Comparison of ENCODE assay signal across 10 mouse cellular contexts in the genomic region with DNA sequence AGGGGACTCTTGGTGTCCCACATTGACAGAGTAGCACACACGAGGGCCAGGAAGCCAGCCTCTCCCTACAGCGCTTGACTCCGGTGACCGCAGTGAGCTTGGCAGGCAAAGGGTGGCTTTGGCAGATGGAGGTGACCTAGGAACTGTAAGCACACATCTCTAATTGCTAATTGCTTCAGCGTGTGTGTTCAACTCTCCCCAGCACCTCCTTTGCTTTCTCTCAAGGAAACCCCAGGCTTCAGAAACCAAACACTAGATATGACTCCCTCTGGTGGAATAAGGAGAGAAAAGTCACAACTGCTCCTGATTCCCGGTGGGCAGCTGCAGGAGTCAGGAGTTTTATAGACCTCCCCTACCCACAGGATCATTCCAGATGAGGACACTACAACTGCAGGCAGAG.
DNase-seq lines count a peak whose midpoint lies in the region; ATAC-seq and TF ChIP-seq lines count a peak whose summit lies in the region.
"Had no signal": no experiment of that assay in that cellular context is flagged by ENCODE, and none has a peak within 500 bp of the region (broad histone marks: within the 10 kb centered on the region; RNA-seq: fewer than 3 reads in every experiment).

No protein-coding gene starts in this region.

- intact Hi-C loops in gastrocnemius, adult 2 months (cut with DNase I): no loop called here

- H3K4me1 ChIP-seq in midbrain, embryonic 11.5 days (ENCODE audit: control insufficient read depth, insufficient read depth, low read length): peaks cover 4% of the 10 kb centered on the region; the same call in 1 of the 2 replicates
- peaks cover 17% of the 10 kb centered on the region for H3K4me1 ChIP-seq in midbrain, embryonic 15.5 days

- H3K9me3 ChIP-seq in midbrain, embryonic 11.5 days (ENCODE audit: control insufficient read depth, low read length): no peaks in the 10 kb centered on the region
- no peaks in the 10 kb centered on the region for H3K9me3 ChIP-seq in midbrain, embryonic 15.5 days

- H3K27me3 ChIP-seq in midbrain, embryonic 11.5 days (ENCODE audit: control insufficient read depth, insufficient read depth, low read length): no peaks in the 10 kb centered on the region
- H3K27me3 ChIP-seq in midbrain, embryonic 15.5 days (replicated peaks): no peaks in the 10 kb centered on the region

- peak; percentile 62 for DNase-seq in gastrocnemius, adult 2 months
- no peak for DNase-seq in gastrocnemius, postnatal 10 days
- DNase-seq in midbrain, embryonic 11.5 days (ENCODE audit: low spot score, missing footprints): peak; percentile 85
- peak; percentile 58 for DNase-seq in embryo, embryonic 10 days (ENCODE audit: low spot score)
- DNase-seq in retina, postnatal 1 day: peak; percentile 64
- no peak for DNase-seq in right cerebral cortex, postnatal 4 days
- DNase-seq in neural tube, embryonic 10.5 days (ENCODE audit: extremely low spot score, low spot score): no peak
- DNase-seq: layer of hippocampus, adult 9-11 months; thymus, postnatal 36 days had no signal

- no peak for ATAC-seq in midbrain, embryonic 11.5 days (ENCODE audit: low FRiP score)
- no peak for ATAC-seq in midbrain, embryonic 15.5 days (replicated peaks)

- peak; percentile 51 for TF ChIP-seq CTCF in gastrocnemius, adult 2 months (IDR thresholded peaks at IDR 0.05)

- 48% methylated on average over 6 of the region's 6 CpGs for WGBS in midbrain, embryonic 11.5 days
- 45% methylated on average over 6 of the region's 6 CpGs for WGBS in midbrain, embryonic 15.5 days

- H3K9ac ChIP-seq in midbrain, embryonic 11.5 days (ENCODE audit: low read length): no peak overlapping the region
- H3K9ac ChIP-seq in midbrain, embryonic 15.5 days: no peak overlapping the region

- no peak overlapping the region for H3K4me3 ChIP-seq in gastrocnemius, adult 2 months
- H3K4me3 ChIP-seq in midbrain, embryonic 11.5 days (ENCODE audit: low read depth, low read length): no peak overlapping the region
- H3K4me3 ChIP-seq in midbrain, embryonic 15.5 days: no peak overlapping the region

- no peaks in the 10 kb centered on the region for H3K36me3 ChIP-seq in midbrain, embryonic 11.5 days (ENCODE audit: control insufficient read depth, insufficient read depth, low read length)
- H3K36me3 ChIP-seq in midbrain, embryonic 15.5 days (replicated peaks): no peaks in the 10 kb centered on the region

- no peak overlapping the region for H3K4me2 ChIP-seq in midbrain, embryonic 11.5 days
- H3K4me2 ChIP-seq in midbrain, embryonic 15.5 days: no peak overlapping the region

- H3K27ac ChIP-seq in gastrocnemius, adult 2 months: no peak overlapping the region
- H3K27ac ChIP-seq in midbrain, embryonic 11.5 days (ENCODE audit: low read depth, low read length): no peak overlapping the region
- H3K27ac ChIP-seq in midbrain, embryonic 15.5 days: no peak overlapping the region

Comparison
In these comparisons a context has a peak if more than half of its experiments do, and no peak if none do; other contexts are left out.
1. DNase-seq: peak in gastrocnemius, adult 2 months (single experiment), midbrain, embryonic 11.5 days (single experiment), embryo, embryonic 10 days (single experiment) and retina, postnatal 1 day (single experiment); none in gastrocnemius, postnatal 10 days (single experiment), right cerebral cortex, postnatal 4 days (single experiment) and neural tube, embryonic 10.5 days (single experiment).